Mouse (Mus musculus): ENCODE measurements around the gene Pax9.

Gene Pax9

GRCm38 (mm10) chr12:56691427-56692079, at the start of gene Pax9:
Gene Pax9, plus strand, starts transcription at chr12:56691767.
- peak; percentile 65 for DNase-seq

DNA sequence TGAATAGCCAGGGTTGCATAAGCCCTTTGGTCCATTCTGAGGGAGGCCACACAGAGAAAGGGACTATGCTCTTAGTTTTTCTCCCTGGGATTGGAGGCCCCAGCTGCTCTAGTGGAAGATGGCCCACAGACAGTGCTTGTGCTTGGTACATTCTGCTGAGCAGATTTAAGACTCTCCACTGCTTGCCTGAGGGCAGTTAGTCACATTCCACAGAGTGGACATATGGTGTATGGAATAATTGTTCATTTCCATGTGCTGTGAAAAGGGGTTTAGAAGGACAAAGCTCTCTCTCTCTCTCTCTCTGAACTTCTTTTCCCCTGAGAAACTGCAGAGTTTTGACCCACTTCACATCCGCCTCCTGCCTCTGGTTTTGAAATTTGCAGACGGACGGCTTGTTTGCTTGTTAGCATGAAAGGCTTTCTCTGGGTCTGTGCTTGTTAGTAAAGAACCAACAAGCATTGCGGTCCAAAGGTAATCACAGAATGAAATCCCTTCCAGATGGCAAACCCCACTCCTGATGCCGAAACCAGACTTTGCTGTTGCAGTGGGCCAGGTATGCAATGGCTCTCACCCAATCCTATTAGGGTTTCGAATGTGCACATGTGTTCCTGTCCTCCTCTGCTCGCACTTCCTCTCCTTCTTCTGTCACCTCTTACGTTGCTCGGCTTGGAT, 22.0 kb upstream of the Pax9 start:
- DNase-seq = no peak

DNA sequence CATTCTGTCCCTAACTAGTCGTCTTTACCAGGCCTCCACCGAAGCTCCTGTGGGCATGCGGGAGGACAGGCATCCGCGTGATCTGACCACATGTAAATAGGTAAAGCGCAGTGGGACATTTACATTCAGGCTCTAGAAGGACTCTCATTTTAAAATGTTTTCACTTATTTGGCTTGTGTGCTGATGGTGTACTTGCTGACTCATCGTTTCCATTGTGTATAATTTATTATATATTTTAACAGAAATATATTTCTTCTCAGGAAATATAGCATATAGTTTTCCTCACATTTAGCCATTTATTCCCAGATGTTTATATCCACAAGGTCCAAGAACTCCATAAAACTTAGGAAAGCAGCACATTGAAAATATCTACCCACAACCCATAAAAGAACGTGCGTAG, 20.8 kb upstream of the Pax9 start:
- DNase-seq = no peak

GRCm38 (mm10) chr12:56674726-56675125, 16.8 kb upstream of the Pax9 start:
- no peak for DNase-seq

DNA sequence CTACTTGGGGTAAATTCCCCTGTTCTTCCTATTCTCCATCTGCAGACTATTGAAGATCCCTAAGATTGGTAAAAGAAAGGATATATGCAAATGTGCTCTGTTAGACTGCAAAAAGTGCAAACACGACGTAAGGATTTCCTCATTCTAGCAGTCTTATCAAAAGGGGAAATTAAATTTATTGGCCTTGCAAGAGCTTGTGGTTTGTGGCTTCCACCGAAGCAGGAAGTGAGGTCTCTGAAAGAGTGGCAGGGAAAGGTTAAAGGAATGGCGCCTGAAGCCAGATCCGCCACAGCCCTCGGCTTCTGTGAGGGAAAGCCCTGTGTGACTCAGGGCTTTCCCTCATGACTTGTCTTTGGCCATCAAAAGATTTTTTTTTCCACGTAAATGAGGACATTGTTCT, 13.9 kb upstream of the Pax9 start:
- DNase-seq = no peak

- DNase-seq = peak; percentile 85
Measured at GRCm38 (mm10) chr12:56681096-56681811, 10.3 kb upstream of the Pax9 start.

GRCm38 (mm10) chr12:56687640-56688481, 3.7 kb upstream of the Pax9 start:
- no peak for DNase-seq

DNA sequence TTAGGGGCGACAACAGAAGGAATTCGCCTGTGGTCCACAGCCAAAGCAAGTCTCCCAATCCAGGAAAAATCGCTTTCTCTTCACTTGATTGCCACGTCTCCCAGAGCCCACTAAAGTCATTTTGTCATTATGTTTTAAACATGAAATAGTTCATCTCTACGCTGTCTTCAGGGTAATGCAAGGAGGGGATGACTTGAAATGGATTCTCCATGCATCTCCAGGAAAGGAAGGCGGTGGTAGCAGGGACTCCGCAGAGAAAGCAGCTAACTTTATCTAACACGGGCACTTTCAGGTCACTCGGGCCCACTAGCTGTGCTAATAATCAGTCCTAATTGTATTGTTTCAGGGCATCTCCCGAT, 3.1 kb upstream of the Pax9 start:
- no peak for DNase-seq

GRCm38 (mm10) chr12:56688920-56689319, 2.6 kb upstream of the Pax9 start:
- no peak for DNase-seq

DNA sequence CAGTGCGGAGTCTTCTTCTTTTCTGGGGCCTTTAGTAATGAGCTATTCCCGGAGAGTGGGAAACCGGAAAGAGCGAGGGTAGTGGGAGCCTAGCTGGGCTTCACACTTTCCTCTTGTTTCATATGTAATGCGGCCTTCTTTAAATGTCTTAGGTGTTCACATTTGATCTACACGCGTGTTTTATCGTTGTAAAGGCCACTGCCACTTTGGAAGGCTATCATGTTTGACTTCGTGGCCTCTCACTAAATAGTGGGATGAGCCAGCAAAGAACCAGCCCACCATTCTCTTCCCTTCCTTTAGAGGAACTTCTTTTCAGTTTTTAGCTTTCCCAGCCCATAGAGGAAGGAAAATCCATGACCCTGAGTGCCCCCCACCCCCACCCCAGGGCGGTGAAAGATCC, 2.2 kb upstream of the Pax9 start:
- DNase-seq = no peak

- peak; percentile 90 for DNase-seq
Measured at GRCm38 (mm10) chr12:56689736-56690135, 1.8 kb upstream of the Pax9 start.

DNA sequence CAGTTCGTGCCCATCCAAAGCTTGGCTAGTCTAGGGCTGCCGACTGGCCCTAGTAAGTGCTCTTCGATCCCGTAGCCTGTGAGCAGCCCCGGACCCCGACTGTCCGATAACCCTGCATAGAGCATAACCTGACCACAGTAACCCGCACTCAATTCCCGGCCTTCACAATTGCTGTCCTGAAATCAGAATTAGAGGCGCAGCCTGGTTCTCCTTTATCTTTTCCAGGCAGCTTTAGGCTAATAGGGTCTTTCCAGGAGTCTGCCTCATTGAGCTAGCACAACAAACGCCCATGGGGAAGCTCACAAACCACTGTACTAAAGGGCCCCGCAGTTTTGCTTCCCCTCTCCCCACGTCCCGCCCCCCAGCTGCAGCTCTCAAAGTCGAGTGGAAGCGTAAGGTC, 1.2 kb upstream of the Pax9 start:
- DNase-seq = no peak

DNA sequence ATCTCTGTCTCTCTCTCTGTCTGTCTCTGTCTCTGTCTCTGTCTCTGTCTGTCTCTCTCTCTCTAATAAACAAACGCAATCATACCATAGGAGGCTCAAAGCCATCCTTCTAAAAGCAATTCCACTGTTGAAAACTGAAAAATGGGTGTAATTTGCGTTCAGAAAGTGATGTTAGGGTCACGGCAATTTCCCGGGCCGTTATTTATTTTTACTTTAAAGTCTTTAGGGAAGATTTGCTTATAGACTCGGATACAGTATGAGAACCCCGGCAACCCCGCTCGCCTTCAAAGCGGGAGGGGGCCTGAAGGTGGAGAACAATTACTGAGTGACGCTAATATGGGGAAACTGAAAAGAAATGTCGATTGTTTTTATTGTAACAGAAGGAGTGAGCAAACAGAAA, 566 bp upstream of the Pax9 start:
- DNase-seq = no peak

DNA sequence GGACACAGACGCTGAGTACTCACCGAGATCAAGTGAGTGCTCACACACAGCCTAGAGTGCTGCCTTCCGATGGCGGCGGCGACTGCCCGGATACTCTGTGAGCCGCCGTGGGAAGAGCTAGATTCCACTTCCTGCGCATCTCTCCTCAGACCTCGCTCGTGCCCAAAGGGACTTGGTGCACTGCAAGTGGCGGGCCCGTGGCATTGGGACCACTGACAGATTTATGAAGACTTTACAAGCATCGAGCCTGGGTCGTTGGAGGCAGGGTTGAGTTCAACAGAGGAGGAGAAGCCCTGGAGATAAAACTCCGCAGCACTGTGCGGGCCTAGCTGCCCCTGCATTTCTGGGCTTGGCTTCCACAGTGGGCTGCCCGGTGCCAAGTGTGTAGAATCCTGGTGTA, 969 bp downstream of the Pax9 start:
- peak; percentile 48 for DNase-seq

DNA sequence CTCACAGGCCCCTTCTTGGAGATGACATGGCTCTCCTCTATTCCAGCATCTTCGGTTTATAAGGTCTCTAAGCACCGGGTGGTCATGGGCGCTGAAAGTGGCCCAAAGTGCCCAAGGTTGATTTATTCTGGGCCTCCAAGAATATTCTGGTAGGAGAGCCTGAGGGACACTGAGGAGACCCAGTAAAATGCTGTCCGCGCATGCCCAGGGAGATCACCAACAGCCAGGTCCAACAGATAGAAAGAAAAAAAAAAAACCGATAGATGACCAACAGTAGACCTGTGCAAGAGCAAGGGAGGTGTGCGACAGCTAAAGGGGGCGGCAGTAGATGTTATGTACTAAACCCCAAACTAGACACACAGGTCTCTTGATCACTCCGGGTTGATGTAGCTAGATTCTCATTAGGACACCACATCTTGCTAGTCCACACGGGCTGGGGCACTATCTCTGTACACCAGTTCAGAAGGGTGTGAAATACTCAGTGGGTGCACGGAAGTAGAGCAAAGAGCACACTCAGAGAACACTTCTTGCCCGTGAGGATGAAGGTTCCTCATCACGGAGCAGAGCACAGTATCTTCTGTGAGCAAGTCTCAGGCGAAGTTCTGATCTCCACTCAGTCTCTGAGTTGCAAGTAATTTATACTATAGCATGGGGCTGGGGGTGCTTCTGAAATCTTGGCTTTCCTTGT, 2.0 kb downstream of the Pax9 start:
- no peak for DNase-seq

DNA sequence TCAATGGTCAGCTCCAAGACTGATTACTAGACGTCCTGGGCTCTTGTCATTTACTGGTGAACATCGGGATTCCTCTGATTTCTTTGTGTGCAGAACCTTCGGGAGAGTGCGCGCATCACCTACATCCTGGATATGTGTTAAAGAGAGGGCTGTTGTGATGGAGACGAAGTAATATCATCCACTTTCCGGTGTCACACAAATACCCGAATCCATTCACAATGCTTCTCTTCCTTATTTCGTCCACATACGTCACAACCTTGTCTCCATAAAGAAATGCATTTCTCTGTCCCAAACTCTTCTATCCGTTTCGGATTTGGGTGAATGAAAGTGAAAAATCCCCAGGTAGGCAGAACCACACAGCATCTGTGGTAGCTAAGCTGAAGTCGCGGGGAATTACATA, 2.8 kb downstream of the Pax9 start:
- DNase-seq = no peak

DNA sequence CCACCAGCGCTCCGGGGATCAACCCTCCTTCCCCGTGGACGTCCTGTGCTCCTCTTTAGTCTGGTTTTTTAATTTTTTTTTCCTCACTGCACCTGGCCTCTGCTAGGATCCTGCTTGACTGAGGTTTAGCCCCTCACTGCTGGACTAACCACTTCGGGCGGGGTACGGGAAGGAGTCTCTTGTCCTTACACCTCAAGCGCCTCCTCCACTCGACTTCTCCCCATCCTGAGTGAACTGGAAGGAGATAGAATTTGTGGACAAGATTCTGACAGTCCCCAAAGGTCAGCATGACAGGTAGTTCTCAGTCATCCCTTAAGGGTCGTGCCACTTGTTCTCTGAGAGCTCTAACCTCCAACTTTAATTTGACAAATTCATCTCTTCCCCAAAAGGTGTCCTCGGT, 3.4 kb downstream of the Pax9 start:
- DNase-seq = no peak

DNA sequence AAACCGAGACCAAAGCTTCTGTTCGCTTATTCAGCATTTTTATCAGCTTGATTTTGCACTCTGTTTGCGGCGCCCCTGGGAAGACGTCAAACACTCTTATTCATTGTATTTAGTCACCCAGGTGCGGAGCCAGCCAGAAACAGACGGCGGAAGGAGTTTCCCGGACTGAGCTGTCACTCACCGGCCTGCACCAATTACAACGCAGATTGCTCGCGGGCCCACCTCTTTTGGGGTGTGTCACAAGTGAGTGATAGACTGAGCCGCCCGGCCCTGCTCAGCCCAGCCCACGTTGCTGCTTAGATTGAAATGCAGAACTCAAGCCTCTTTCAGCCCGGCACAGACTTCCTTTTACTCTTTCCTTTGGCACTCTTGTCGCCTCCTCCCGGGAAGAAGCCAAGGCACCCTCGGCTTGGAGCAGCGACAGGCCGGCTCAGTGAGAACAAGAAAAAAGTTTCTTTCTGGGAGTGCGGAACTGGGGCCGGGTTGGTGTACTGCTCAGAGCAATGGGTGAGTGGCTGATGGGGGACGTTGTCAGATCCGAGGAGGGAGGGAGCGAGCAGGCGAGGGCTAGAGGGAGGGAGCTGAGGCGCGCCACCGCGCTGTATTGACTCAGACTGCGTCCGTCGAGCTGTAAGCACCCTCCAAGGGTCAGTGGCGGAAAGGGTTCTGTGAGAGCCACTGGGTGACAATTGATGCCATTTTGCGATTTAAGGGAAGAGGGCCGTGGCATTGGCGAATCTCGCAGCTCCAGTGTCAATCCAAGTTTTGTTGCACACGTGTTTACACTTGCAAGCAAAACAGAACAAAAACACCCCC, 4.0 kb downstream of the Pax9 start:
- DNase-seq = peak; percentile 94

DNA sequence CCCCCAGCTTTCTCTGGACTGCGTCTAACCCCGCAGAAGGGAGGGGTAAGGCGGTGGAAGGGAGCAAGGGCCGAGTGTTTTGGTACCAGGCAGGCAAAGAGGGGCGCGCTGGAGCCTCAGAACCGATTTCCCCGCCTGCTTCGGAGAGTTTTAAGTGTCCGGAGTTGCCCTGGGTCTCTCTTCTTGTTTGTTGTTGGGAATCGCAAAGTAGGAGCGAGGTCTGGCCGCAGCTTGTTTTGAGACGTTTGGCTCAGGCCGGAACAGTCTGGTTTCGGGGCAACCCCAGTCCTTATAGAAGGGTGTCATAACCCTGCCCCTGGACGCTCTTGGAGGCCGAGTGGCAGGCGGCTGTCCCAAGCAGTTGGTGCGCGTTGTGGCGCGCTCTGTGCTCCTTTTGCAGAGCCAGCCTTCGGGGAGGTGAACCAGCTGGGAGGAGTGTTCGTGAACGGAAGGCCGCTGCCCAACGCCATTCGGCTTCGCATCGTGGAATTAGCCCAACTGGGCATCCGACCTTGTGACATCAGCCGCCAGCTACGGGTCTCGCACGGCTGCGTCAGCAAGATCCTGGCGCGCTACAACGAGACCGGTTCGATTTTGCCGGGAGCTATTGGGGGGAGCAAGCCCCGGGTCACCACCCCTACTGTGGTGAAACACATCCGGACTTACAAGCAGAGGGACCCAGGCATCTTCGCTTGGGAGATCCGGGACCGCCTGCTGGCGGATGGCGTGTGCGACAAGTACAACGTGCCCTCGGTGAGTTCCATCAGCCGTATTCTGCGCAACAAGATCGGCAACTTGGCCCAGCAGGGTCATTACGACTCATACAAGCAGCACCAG, 4.8 kb downstream of the Pax9 start:
- DNase-seq = peak; percentile 73

- peak; percentile 76 for DNase-seq
Measured at GRCm38 (mm10) chr12:56697011-56697740, 5.6 kb downstream of the Pax9 start.
